Mouse (Mus musculus) forebrain, postnatal 0 days (tissue): Measurements from ENCODE around the gene Isyna1. TPM values are rescaled to one million over a fixed set of nuclear protein-coding genes. Genes with fewer than 3 reads are reported as not detected.

Experiments
- ATAC-seq: fragments of 200-750 bp; cut with Nextera tagmentation; 2 replicates; pipeline ENCODE4 v1.8.0; 2017; ENCODE audit warnings: mild to moderate bottlenecking, moderate library complexity
- DNase-seq: peaks from one replicate; pipeline ENCODE4 v3.0.0-alpha.2; 2015
- H3K27ac ChIP-seq: fragments of 300-500 bp; sonication (generic); 2 replicates; pipeline ENCODE4 v1.5.1; 2014; ENCODE audit warnings: low read depth, mild to moderate bottlenecking, antibody characterized with exemption, low read length, moderate library complexity, mixed read lengths
- H3K27me3 ChIP-seq: fragments of 300-500 bp; sonication (generic); 2 replicates; pipeline ENCODE4 v1.6.1; 2014; ENCODE audit warnings: mild to moderate bottlenecking, low read length, mixed read lengths; ENCODE audit not compliant: insufficient read depth
- H3K36me3 ChIP-seq: fragments of 300-500 bp; sonication (generic); 2 replicates; pipeline ENCODE4 v1.6.1; 2014; ENCODE audit warnings: mild to moderate bottlenecking, moderate library complexity; ENCODE audit not compliant: insufficient read depth
- H3K4me1 ChIP-seq: fragments of 300-500 bp; sonication (generic); 2 replicates; pipeline ENCODE4 v1.6.1; 2014; ENCODE audit warnings: antibody characterized with exemption; ENCODE audit not compliant: insufficient read depth
- H3K4me2 ChIP-seq: fragments of 300-500 bp; sonication (generic); 2 replicates; pipeline ENCODE4 v1.6.1; 2014; ENCODE audit warnings: low read depth, mild to moderate bottlenecking, moderate library complexity
- H3K4me3 ChIP-seq: fragments of 300-500 bp; sonication (generic); 2 replicates; pipeline ENCODE4 v1.5.1; 2014; ENCODE audit warnings: low read depth, low read length, mixed read lengths
- H3K9ac ChIP-seq: fragments of 300-500 bp; sonication (generic); 2 replicates; pipeline ENCODE4 v1.6.1; 2014; ENCODE audit warnings: mild to moderate bottlenecking
- H3K9me3 ChIP-seq: fragments of 300-500 bp; sonication (generic); 2 replicates; pipeline ENCODE4 v1.6.1; 2016; ENCODE audit warnings: low read length
- CTCF ChIP-seq: sonication (generic); IDR thresholded peaks from 2 replicates; pipeline ENCODE4 v1.5.1; 2016; ENCODE audit warnings: antibody characterized with exemption, control low read depth, low read depth
- WGBS: fragments of 180-500 bp; shearing (Covaris S2); extraction: QIAGEN DNeasy Blood & Tissue Kit; methylation state at CpG from one replicate; pipeline ENCODE4 v1.1.7; 2014; 5-methylcytosine and 5-hydroxymethylcytosine counted together
- polyA plus RNA-seq: library from polyadenylated mRNA; unstranded; fragments of >200 nt; fragmentation: Nextera tagmentation; extraction: Ambion mirVana; gene quantifications from 2 replicates; pipeline ENCODE4 v1.2.1, GENCODE M21; 2015
- total RNA-seq: library from RNA; depleted of rRNA; stranded (reverse); fragments of >200 nt; gene quantifications from 2 replicates; pipeline ENCODE4 v1.2.3, GENCODE M21; 2014

Isyna1 gene
- total and polyA plus RNA-seq, 2 experiments from 2014 or later = 106 to 136 TPM

- H3K9me3 ChIP-seq = no peaks in the 10 kb centered on the region
- peaks cover 26% of the 10 kb centered on the region for H3K4me1 ChIP-seq
- H3K4me2 ChIP-seq = peak overlapping the region; percentile 89
- peak overlapping the region; percentile 91 for H3K9ac ChIP-seq
- peaks cover 14% of the 10 kb centered on the region; the same call in 1 of the 2 replicates for H3K27me3 ChIP-seq
- peak; percentile 71 for ATAC-seq
- no peak for TF ChIP-seq CTCF
- peak overlapping the region; percentile 72 for H3K4me3 ChIP-seq
- WGBS = 4% methylated on average over 79 of the region's 84 CpGs
- peak; percentile 89 for DNase-seq
- H3K36me3 ChIP-seq = no peaks in the 10 kb centered on the region
- peak overlapping the region; percentile 54; the same call in 1 of the 2 replicates for H3K27ac ChIP-seq
Observed at GRCm38 (mm10) chr8:70607898-70608748, 13.9 kb downstream of the Isyna1 start.

- WGBS = 9% methylated on average over 26 of the region's 26 CpGs
- Histone ChIP-seq H3K27me3 (peaks cover 14% of the 10 kb centered on the region; the same call in 1 of the 2 replicates), H3K4me1 (peaks cover 26% of the 10 kb centered on the region), H3K4me3 (peak within 1 kb of the TSS; percentile 72), H3K27ac (peak within 1 kb of the TSS; percentile 74), H3K9me3 (no peaks in the 10 kb centered on the region), H3K4me2 (peak within 1 kb of the TSS; percentile 89), H3K9ac (peak within 1 kb of the TSS; percentile 91), H3K36me3 (no peaks in the 10 kb centered on the region)
- TF ChIP-seq CTCF = no peak
- ATAC-seq (peak; percentile 9), DNase-seq (no peak)
Observed at GRCm38 (mm10) chr8:70608749-70609367, 14.7 kb downstream of the Isyna1 start, which contains the start of gene Ssbp4. Gene Ssbp4, minus strand, starts transcription at chr8:70608872.

GRCm38 (mm10) chr8:70609368-70609848 lies 15.2 kb downstream of the Isyna1 start:
- no peaks in the 10 kb centered on the region for H3K36me3 ChIP-seq
- DNase-seq = peak; percentile 76
- peak overlapping the region; percentile 48 for H3K9ac ChIP-seq
- WGBS = 2% methylated on average over 35 of the region's 39 CpGs
- no peaks in the 10 kb centered on the region for H3K9me3 ChIP-seq
- ATAC-seq = peak; percentile 58
- H3K4me3 ChIP-seq = peak overlapping the region; percentile 34
- peak overlapping the region; percentile 74 for H3K27ac ChIP-seq
- peaks cover 14% of the 10 kb centered on the region; the same call in 1 of the 2 replicates for H3K27me3 ChIP-seq
- no peak for TF ChIP-seq CTCF
- peaks cover 26% of the 10 kb centered on the region for H3K4me1 ChIP-seq
- H3K4me2 ChIP-seq = peak overlapping the region; percentile 89

- Histone ChIP-seq H3K4me2 (peak overlapping the region; percentile 89), H3K36me3 (no peaks in the 10 kb centered on the region), H3K4me1 (peaks cover 26% of the 10 kb centered on the region), H3K9me3 (no peaks in the 10 kb centered on the region), H3K4me3 (peak overlapping the region; percentile 34), H3K27me3 (peaks cover 14% of the 10 kb centered on the region; the same call in 1 of the 2 replicates), H3K9ac (peak overlapping the region; percentile 48), H3K27ac (peak overlapping the region; percentile 74)
- ATAC-seq (peak; percentile 32), DNase-seq (peak; percentile 81)
- 1% methylated on average over 42 of the region's 45 CpGs for WGBS
- TF ChIP-seq CTCF = no peak
Observed at GRCm38 (mm10) chr8:70609849-70610795, 15.9 kb downstream of the Isyna1 start.

- peak overlapping the region; percentile 34 for H3K4me3 ChIP-seq
- H3K4me1 ChIP-seq = peaks cover 26% of the 10 kb centered on the region
- WGBS = under 1% methylated on average over 54 of the region's 54 CpGs
- H3K9me3 ChIP-seq = no peaks in the 10 kb centered on the region
- DNase-seq (peak; percentile 72), ATAC-seq (no peak)
- H3K27ac ChIP-seq = peak overlapping the region; percentile 58
- peak; percentile 90 for TF ChIP-seq CTCF
- peak overlapping the region; percentile 89 for H3K4me2 ChIP-seq
- peak overlapping the region; percentile 37 for H3K9ac ChIP-seq
- peaks cover 14% of the 10 kb centered on the region; the same call in 1 of the 2 replicates for H3K27me3 ChIP-seq
- no peaks in the 10 kb centered on the region for H3K36me3 ChIP-seq
Observed at GRCm38 (mm10) chr8:70610796-70611771, 16.9 kb downstream of the Isyna1 start.
